Mouse (Mus musculus): ENCODE measurements around the gene Vmn1r193. TPM values are rescaled to one million over a fixed set of nuclear protein-coding genes. Genes with fewer than 3 reads are reported as not detected.

Gene Vmn1r193
- polyA plus RNA-seq (2015; fragmentation: Illumina TruSeq; extraction: RNeasy Lipid Tissue Mini Kit (QIAGEN cat#74804); ENCODE audit: insufficient read depth, low replicate concordance): not detected

DNA sequence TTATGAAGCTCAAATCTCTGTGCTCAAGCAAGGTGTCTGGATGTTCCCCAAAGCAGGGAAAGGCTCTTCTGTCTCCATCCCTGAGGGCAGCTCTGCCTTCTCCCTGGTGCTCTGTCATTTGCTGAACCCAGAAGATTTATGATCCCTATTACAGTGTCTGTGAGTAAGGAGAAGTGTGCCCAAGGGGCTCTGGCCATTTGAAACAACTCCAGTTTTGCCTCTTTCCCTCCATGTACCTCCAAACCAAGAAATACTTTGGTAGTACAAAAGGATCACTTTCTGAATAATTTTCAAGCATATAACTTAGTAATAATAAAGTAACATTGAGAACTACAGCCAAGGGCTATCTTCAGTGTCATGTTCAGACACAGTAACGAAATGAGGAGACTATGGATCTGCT, at the start of gene Vmn1r193:
Gene Vmn1r193 (minus strand): TSS at position 101 of the 400 bp plus-strand sequence.

DNA sequence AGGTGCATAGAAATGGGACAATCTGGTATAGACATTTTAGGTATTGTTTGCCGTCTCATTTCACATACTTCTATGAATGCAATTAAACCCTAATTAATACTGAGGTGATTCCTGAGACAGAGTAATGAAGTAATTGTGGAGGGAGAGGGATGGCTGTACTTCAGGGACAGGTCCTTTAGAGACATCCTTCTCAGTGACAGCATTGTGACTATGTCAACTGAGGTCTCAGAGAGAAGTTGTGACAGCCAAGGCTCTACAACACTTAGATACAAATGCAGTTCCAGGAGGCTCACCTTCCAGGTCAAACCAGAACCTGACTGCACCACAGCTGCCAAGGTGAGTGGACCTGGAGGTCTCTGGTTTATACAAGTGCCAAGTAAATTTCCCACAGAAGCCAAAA, 47.3 kb upstream of the Vmn1r193 start, which contains the start of gene Vmn1r195:
Gene Vmn1r195 (plus strand): TSS at position 301 of the 400 bp plus-strand sequence.

DNA sequence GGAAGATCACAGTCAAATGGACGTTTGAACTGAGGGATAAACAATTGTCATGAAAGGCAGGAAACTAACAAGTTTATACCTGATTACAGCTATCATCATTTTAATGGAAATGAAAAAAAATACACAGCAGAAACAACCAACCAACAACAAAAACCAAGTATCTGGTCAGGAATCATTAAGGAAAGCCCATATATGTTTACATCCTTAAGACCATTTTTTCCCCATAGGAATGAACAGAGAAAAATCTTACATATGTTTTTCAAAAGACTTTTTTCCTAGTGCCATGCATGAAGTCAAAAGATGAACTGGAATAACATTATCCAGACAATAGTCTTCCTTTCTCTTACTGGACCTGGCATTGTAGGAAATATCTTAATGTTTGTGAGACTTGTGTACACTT, 21.0 kb upstream of the Vmn1r193 start, which contains the start of gene Vmn1r194:
Gene Vmn1r194 (plus strand): TSS at position 301 of the 400 bp plus-strand sequence.

DNA sequence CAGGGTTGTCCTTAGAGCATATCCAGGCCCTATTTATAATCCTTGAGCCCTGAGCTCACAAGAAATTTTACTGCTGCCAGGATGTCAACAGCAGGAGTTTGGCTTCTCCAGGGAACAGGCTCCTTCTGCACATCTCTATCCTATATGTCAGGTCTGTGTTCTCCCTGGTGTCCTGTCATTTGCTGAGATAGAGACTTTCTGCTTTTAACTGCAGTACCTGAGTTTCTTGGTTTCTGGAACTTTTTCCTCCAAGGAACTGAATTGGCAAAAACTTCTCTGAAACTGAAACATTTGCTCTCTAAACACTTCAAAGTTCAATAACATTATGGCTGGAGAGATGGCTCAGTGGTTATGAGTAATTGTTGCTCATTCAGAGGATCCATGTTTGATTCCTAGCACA, 31.9 kb downstream of the Vmn1r193 start, which contains the start of gene Vmn1r192:
Gene Vmn1r192 (minus strand): TSS at position 101 of the 400 bp plus-strand sequence.

DNA sequence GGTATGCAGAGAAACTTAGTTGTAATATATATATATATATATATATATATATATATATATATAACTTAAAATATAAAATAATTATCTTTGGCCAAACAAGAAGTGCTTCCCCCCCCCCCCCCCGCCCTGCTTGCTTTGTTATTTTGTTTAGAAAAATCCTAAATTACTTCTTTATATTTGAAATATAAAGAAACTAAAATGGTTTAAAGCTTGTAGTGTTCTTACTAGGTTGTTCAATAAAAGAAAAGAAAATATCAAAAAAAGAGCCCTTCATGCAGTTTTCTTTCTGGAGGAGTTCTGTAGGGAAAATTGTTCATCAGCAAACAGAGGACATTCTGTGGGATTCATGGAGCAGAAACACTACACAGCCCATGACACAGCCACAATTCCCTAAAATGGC, 39.1 kb downstream of the Vmn1r193 start, which contains the start of gene Vmn1r191:
Gene Vmn1r191 (minus strand): TSS at position 101 of the 400 bp plus-strand sequence.

Other genes with a start within 250 kb of the Vmn1r193 start
- gene Pom121l2, start 242.0 kb downstream of the Vmn1r193 start, polyA plus RNA-seq (2015; fragmentation: Illumina TruSeq; extraction: RNeasy Lipid Tissue Mini Kit (QIAGEN cat#74804); ENCODE audit: insufficient read depth, low replicate concordance): not detected
- gene Prss16, start 213.4 kb downstream of the Vmn1r193 start, polyA plus RNA-seq (2015; fragmentation: Illumina TruSeq; extraction: RNeasy Lipid Tissue Mini Kit (QIAGEN cat#74804); ENCODE audit: insufficient read depth, low replicate concordance): 1.6 TPM
- gene Hist1h2ah, start 187.6 kb downstream of the Vmn1r193 start, polyA plus RNA-seq (2015; fragmentation: Illumina TruSeq; extraction: RNeasy Lipid Tissue Mini Kit (QIAGEN cat#74804); ENCODE audit: insufficient read depth, low replicate concordance): not detected
- not detected for gene Hist1h2bk, start 187.3 kb downstream of the Vmn1r193 start, polyA plus RNA-seq (2015; fragmentation: Illumina TruSeq; extraction: RNeasy Lipid Tissue Mini Kit (QIAGEN cat#74804); ENCODE audit: insufficient read depth, low replicate concordance)
- 7.6 TPM for gene Hist1h4i, start 181.8 kb downstream of the Vmn1r193 start, polyA plus RNA-seq (2015; fragmentation: Illumina TruSeq; extraction: RNeasy Lipid Tissue Mini Kit (QIAGEN cat#74804); ENCODE audit: insufficient read depth, low replicate concordance)
- gene Hist1h2ag, start 180.2 kb downstream of the Vmn1r193 start, polyA plus RNA-seq (2015; fragmentation: Illumina TruSeq; extraction: RNeasy Lipid Tissue Mini Kit (QIAGEN cat#74804); ENCODE audit: insufficient read depth, low replicate concordance): not detected
- not detected for gene Hist1h2bj, start 179.9 kb downstream of the Vmn1r193 start, polyA plus RNA-seq (2015; fragmentation: Illumina TruSeq; extraction: RNeasy Lipid Tissue Mini Kit (QIAGEN cat#74804); ENCODE audit: insufficient read depth, low replicate concordance)
- gene Vmn1r188, start 138.7 kb downstream of the Vmn1r193 start, polyA plus RNA-seq (2015; fragmentation: Illumina TruSeq; extraction: RNeasy Lipid Tissue Mini Kit (QIAGEN cat#74804); ENCODE audit: insufficient read depth, low replicate concordance): not detected
- not detected for gene Vmn1r189, start 117.3 kb downstream of the Vmn1r193 start, polyA plus RNA-seq (2015; fragmentation: Illumina TruSeq; extraction: RNeasy Lipid Tissue Mini Kit (QIAGEN cat#74804); ENCODE audit: insufficient read depth, low replicate concordance)
- not detected for gene Vmn1r191, start 39.2 kb downstream of the Vmn1r193 start, polyA plus RNA-seq (2015; fragmentation: Illumina TruSeq; extraction: RNeasy Lipid Tissue Mini Kit (QIAGEN cat#74804); ENCODE audit: insufficient read depth, low replicate concordance)
- gene Vmn1r192, start 32.0 kb downstream of the Vmn1r193 start, polyA plus RNA-seq (2015; fragmentation: Illumina TruSeq; extraction: RNeasy Lipid Tissue Mini Kit (QIAGEN cat#74804); ENCODE audit: insufficient read depth, low replicate concordance): not detected
- not detected for gene Vmn1r194, start 21.1 kb upstream of the Vmn1r193 start, polyA plus RNA-seq (2015; fragmentation: Illumina TruSeq; extraction: RNeasy Lipid Tissue Mini Kit (QIAGEN cat#74804); ENCODE audit: insufficient read depth, low replicate concordance)
- gene Vmn1r195, start 47.4 kb upstream of the Vmn1r193 start, polyA plus RNA-seq (2015; fragmentation: Illumina TruSeq; extraction: RNeasy Lipid Tissue Mini Kit (QIAGEN cat#74804); ENCODE audit: insufficient read depth, low replicate concordance): not detected
- gene Vmn1r196, start 66.8 kb upstream of the Vmn1r193 start, polyA plus RNA-seq (2015; fragmentation: Illumina TruSeq; extraction: RNeasy Lipid Tissue Mini Kit (QIAGEN cat#74804); ENCODE audit: insufficient read depth, low replicate concordance): not detected
- not detected for gene Vmn1r197, start 101.4 kb upstream of the Vmn1r193 start, polyA plus RNA-seq (2015; fragmentation: Illumina TruSeq; extraction: RNeasy Lipid Tissue Mini Kit (QIAGEN cat#74804); ENCODE audit: insufficient read depth, low replicate concordance)
- gene Vmn1r198, start 127.2 kb upstream of the Vmn1r193 start, polyA plus RNA-seq (2015; fragmentation: Illumina TruSeq; extraction: RNeasy Lipid Tissue Mini Kit (QIAGEN cat#74804); ENCODE audit: insufficient read depth, low replicate concordance): not detected
- not detected for gene Vmn1r199, start 156.7 kb upstream of the Vmn1r193 start, polyA plus RNA-seq (2015; fragmentation: Illumina TruSeq; extraction: RNeasy Lipid Tissue Mini Kit (QIAGEN cat#74804); ENCODE audit: insufficient read depth, low replicate concordance)
- gene Vmn1r200, start 167.2 kb upstream of the Vmn1r193 start, polyA plus RNA-seq (2015; fragmentation: Illumina TruSeq; extraction: RNeasy Lipid Tissue Mini Kit (QIAGEN cat#74804); ENCODE audit: insufficient read depth, low replicate concordance): not detected
- not detected for gene Vmn1r201, start 248.8 kb upstream of the Vmn1r193 start, polyA plus RNA-seq (2015; fragmentation: Illumina TruSeq; extraction: RNeasy Lipid Tissue Mini Kit (QIAGEN cat#74804); ENCODE audit: insufficient read depth, low replicate concordance)